Mouse (Mus musculus) erythroblast, embryonic 14.5 days (primary cell): ENCODE results near the gene Col24a1. TPM values are rescaled to one million over a fixed set of nuclear protein-coding genes. Genes with fewer than 3 reads are reported as not detected.
"Not testable (repeated sequence)": the region's sequence is repeated elsewhere in the genome, so short reads cannot be mapped to it uniquely, and the experiment has no call there.

ENCODE experiments used
- H3K27me3 ChIP-seq: 2 replicates; pipeline ENCODE4 v1.6.1; 2012; ENCODE audit warnings: inconsistent platforms; ENCODE audit not compliant: control insufficient read depth
- H3K36me3 ChIP-seq: 2 replicates; pipeline ENCODE4 v1.6.1; 2012; ENCODE audit warnings: mild to moderate bottlenecking, inconsistent platforms; ENCODE audit not compliant: control insufficient read depth
- H3K4me1 ChIP-seq: 2 replicates; pipeline ENCODE4 v1.6.1; 2012; ENCODE audit warnings: inconsistent platforms; ENCODE audit not compliant: control insufficient read depth
- H3K4me3 ChIP-seq: replicated peaks from 2 replicates; pipeline ENCODE3; 2012; ENCODE audit warnings: moderate library complexity, mild to moderate bottlenecking, inconsistent platforms
- H3K9me3 ChIP-seq: 2 replicates; pipeline ENCODE4 v1.6.1; 2012; ENCODE audit warnings: low read length, inconsistent platforms, mixed read lengths; ENCODE audit not compliant: control insufficient read depth
- GATA1 ChIP-seq: IDR thresholded peaks from 2 replicates; pipeline ENCODE4 v1.6.1; 2012; ENCODE audit warnings: low read length, inconsistent platforms, mixed read lengths
- TAL1 ChIP-seq: IDR thresholded peaks from 3 replicates; pipeline ENCODE4 v1.6.1; 2012; ENCODE audit warnings: low read length, inconsistent platforms, mixed read lengths
- polyA plus RNA-seq: library from polyadenylated mRNA; stranded (reverse); fragments of >175 nt; gene quantifications from 2 replicates; pipeline ENCODE4 v1.2.3, GENCODE M21; 2012

Gene Col24a1
- polyA plus RNA-seq, 1 experiment = not detected

DNA sequence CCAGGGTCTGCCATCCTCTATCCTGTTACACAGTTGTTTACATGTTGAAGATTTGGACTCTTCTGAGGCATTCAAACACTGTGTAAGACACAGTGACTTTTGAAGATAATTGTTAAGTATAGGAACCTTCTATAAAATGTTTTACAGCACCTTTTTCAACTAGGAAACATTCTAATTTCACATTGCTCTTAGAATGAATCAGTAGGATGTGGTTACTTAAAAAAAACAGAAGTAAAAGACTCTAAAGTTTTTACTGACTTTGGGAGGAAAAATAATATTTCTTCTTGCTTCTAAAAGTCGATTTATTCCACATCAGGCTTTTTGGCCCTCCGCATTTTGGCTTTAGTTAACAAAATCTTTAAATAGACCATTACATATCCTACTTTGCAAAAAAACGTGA is 129.8 kb downstream of the Col24a1 start:
- Histone ChIP-seq H3K4me3 (no peak overlapping the region), H3K9me3 (no peaks in the 10 kb centered on the region), H3K27me3 (no peaks in the 10 kb centered on the region), H3K36me3 (no peaks in the 10 kb centered on the region), H3K4me1 (no peaks in the 10 kb centered on the region)
- no peak for TF ChIP-seq TAL1
- TF ChIP-seq GATA1 = no peak

DNA sequence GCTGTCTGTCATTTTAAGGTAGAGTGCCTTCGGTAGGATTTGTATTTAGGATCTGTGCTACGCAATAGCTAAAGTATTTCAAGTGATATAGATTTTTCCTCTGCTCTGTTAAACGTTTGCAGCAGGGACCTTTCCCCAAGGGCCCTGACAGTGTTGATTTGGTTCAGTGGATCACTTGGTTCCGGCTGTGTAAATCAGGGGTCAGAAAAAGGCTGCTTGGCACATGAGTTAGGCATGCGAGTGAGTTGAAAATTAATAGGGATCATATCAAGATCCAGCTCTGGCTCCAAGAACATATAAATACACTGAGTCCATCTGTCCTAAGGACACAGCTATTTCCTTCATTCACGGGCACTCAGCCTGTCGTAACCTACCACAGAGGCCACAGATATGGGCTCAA is 146.1 kb downstream of the Col24a1 start:
- TF ChIP-seq GATA1 = no peak

DNA sequence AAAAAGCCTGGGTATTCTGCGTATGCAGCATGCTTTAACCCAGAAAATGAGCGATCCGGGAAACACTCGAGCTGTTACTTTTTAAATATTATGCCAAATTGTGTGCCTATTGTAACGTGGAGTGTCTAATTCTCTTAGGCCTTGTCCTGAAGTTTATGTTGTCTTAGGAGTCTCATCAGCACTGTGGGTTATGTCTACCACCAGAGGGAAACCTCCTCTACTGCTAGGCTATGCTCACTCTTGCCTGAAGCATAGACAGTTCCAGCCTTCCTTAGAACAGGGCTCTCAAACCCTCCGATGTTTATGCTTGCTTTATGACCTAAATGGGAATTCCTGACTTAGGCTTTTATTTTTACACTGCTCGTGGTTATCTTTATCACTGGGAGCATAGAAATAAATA is 146.8 kb downstream of the Col24a1 start:
- Histone ChIP-seq H3K9me3 (no peaks in the 10 kb centered on the region; the same call in 1 of the 2 replicates), H3K4me1 (no peaks in the 10 kb centered on the region), H3K4me3 (no peak overlapping the region), H3K36me3 (no peaks in the 10 kb centered on the region), H3K27me3 (no peaks in the 10 kb centered on the region)
- no peak for TF ChIP-seq TAL1
- TF ChIP-seq GATA1 = no peak

More for the DNA sequence above, 146.1 kb downstream of the Col24a1 start:
- no peaks in the 10 kb centered on the region for H3K36me3 ChIP-seq
- no peaks in the 10 kb centered on the region for H3K27me3 ChIP-seq
- H3K4me3 ChIP-seq = no peak overlapping the region
- no peaks in the 10 kb centered on the region for H3K4me1 ChIP-seq
- no peaks in the 10 kb centered on the region; the same call in 1 of the 2 replicates for H3K9me3 ChIP-seq

DNA sequence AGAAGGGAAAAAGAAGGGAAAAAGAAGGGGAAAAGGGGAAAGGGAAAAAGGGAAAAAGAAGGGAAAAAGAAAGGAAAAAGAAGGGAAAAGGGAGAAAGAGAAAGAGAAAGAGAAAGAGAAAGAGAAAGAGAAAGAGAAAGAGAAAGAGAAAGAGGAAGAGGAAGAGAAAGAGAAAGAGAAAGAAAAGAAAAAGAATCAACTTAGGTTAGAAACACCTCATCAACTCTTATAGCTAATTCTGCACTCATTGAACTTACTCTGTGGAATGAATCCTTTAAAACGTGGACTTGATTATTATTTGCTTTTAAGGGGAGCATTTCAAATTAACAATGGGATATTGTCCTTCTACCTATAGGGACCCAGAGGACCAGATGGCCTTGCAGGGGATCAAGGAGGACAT is 148.7 kb downstream of the Col24a1 start:
- Histone ChIP-seq H3K9me3 (no peaks in the 10 kb centered on the region; the same call in 1 of the 2 replicates), H3K4me3 (no peak overlapping the region), H3K4me1 (no peaks in the 10 kb centered on the region), H3K27me3 (no peaks in the 10 kb centered on the region), H3K36me3 (no peaks in the 10 kb centered on the region)
- no peak for TF ChIP-seq TAL1
- TF ChIP-seq GATA1 = no peak

DNA sequence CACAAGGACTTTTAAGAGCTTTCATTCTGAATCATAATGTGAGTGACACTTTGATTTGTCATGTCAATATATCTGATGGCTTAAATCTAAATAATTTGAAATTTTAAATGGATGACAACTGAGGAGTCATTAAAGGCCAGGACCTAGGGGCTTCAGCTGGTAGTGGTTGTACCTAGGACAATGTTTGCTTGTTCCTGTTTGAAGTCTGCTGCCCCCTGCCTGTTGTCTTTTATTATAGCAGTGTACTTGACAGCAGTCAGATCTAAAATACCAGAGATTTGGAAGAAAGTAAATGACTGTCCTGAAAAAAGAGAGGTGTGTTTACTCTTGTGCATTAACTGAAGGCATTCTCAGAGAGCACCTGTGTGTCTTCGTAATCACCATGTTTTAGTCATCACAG is 150.0 kb downstream of the Col24a1 start:
- TF ChIP-seq GATA1 (no peak), TAL1 (no peak)
- no peaks in the 10 kb centered on the region for H3K27me3 ChIP-seq
- H3K36me3 ChIP-seq = no peaks in the 10 kb centered on the region
- H3K4me3 ChIP-seq = no peak overlapping the region
- H3K9me3 ChIP-seq = no peaks in the 10 kb centered on the region; the same call in 1 of the 2 replicates
- no peaks in the 10 kb centered on the region for H3K4me1 ChIP-seq

DNA sequence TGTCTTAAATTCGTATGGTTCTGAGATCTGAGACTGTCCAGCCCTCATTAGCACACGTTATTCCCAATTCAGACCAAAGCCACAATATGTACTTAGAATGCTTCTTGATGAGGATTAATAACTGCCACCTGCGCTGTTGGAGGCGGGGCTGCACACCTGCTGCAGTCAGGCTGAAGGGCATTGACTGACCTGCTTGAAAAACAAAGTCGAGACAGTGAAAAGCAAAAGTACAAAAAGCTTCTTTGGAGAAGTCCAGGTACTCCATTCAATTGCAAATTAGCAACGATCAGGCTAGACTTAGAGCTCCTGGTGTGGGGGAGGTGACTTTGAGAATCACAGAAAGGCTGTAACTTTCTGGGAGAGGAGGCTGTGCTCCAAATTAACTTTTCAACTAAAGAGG is 150.9 kb downstream of the Col24a1 start:
- not testable (repeated sequence) for H3K4me1 ChIP-seq, H3K36me3 ChIP-seq, H3K27me3 ChIP-seq, H3K9me3 ChIP-seq, H3K4me3 ChIP-seq

DNA sequence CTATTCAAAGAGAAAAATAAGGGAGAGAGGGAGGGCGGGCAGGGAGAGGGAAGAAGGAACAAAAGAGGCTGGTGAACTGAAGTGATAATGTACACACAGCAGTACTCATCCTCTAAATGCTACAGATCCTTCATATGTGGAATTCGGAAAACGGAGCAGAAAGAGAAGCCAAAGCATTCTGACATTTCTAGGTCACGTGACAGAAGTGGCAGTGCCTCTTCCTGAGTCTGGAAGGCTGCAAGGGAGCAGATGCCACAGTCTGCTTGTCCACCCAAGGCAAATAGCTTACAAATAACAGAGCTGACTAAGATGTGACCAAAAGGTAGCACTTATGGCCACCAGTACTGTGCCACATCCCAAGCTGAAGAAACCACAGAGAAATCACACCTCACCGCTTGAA is 164.8 kb downstream of the Col24a1 start:
- Histone ChIP-seq H3K9me3 (peaks cover 5% of the 10 kb centered on the region; the same call in 1 of the 2 replicates), H3K36me3 (no peaks in the 10 kb centered on the region)

DNA sequence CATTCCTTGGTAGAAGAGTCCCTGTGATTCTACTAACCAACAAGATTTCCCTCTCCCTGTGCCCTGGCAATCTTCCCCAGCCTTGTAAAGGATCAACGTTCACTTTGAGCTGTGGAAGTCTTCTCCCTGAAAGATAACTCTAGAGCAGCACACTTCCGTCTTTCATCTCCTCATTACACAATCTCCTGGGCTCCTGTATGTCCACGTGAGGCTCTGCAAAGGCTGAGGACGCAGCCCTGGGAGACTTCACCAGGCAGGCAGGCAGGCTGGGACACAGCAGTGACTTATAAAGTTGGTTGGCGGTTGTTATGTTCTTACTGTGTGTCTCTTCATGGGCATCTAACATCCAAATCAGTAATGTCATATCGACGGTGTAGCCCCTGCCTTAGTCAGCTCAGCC is 170.1 kb downstream of the Col24a1 start:
- Histone ChIP-seq H3K9me3 (peaks cover 5% of the 10 kb centered on the region; the same call in 1 of the 2 replicates), H3K4me1 (no peaks in the 10 kb centered on the region), H3K27me3 (no peaks in the 10 kb centered on the region), H3K36me3 (no peaks in the 10 kb centered on the region), H3K4me3 (no peak overlapping the region)
- no peak for TF ChIP-seq GATA1
- no peak for TF ChIP-seq TAL1

More for the DNA sequence above, 164.8 kb downstream of the Col24a1 start:
- Histone ChIP-seq H3K4me3 (no peak overlapping the region), H3K27me3 (no peaks in the 10 kb centered on the region), H3K4me1 (no peaks in the 10 kb centered on the region)
- TF ChIP-seq GATA1 (no peak), TAL1 (no peak)

DNA sequence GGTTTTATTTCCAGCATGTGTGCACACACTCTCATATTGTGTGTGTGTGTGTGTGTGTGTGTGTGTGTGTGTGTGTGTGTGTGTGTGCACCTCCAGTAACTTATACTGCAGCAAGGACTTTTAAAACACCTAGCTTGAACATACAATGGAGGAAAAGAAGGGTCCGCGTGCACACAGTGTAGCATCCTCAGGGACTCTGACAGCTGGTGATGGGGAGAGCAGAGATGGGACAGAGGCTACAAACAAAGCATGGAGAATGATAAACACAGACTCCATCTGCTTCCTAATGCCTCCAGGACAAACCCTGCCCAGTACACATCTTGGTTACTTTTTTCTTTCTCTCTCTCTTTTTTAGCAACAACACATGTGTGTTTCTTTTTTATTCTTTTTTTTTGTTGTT is 171.5 kb downstream of the Col24a1 start:
- H3K27me3 ChIP-seq = no peaks in the 10 kb centered on the region
- peaks cover 5% of the 10 kb centered on the region; the same call in 1 of the 2 replicates for H3K9me3 ChIP-seq
- TF ChIP-seq TAL1 = no peak
- TF ChIP-seq GATA1 = no peak
- no peak overlapping the region for H3K4me3 ChIP-seq
- H3K4me1 ChIP-seq = no peaks in the 10 kb centered on the region
- H3K36me3 ChIP-seq = no peaks in the 10 kb centered on the region

DNA sequence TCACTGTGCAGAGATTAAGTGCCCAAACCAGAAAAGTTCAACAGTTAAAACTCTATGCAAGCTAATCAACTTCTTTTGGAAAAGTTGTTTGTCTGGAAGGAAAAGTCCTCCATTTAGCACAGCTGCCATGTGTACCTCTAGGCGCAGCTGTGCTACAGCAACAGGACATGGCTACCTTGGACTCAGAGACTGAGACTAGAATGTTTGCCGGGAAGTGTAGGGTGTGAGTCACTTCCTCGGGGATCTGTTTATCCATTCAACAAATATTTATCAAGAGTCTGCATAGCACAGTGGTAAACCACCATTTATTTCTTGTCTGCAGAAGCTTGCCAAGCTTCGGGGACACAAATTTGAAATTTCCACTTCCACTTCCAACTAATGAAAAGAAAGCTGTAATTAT is 178.8 kb downstream of the Col24a1 start:
- TF ChIP-seq TAL1 = no peak
- TF ChIP-seq GATA1 = no peak
- no peak overlapping the region for H3K4me3 ChIP-seq
- no peaks in the 10 kb centered on the region for H3K36me3 ChIP-seq
- no peaks in the 10 kb centered on the region for H3K9me3 ChIP-seq
- no peaks in the 10 kb centered on the region for H3K27me3 ChIP-seq
- no peaks in the 10 kb centered on the region for H3K4me1 ChIP-seq
